Mouse (Mus musculus): Measurements from ENCODE around the gene Svbp.

DNA sequence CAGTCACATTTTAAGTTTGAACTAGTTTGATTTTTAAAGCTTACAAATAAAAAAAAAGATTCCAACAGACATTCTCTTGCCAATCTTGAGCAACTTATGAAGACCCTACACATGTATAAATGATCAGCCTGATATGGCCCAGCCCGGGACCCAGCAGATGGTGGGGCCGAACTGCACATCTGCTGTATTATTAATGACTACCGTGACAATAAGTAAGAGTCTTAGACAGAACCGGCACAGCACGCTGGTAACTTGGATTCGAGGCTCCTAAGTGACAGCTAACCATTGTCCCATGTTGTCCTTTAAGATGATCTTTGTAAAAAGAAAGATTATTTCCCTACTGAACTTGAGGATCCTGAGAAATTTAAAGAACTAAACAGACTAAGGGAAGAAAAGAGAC, 5.7 kb upstream of the Svbp start:
- TF ChIP-seq POLR2A (IDR thresholded peaks at IDR 0.05; ENCODE audit: extremely low read depth, insufficient read depth, low read length) (no peak), CTCF (IDR thresholded peaks at IDR 0.05; ENCODE audit: low read depth, low read length) (no peak)

Measured in liver, adult 2 months (tissue).